ENCODE assay signal across 16 mouse cellular contexts in genomic region chr9:110736362-110736761, GRCm38 (mm10). TPM values are rescaled to one million over a fixed set of nuclear protein-coding genes. Genes with fewer than 3 reads are reported as not detected.
DNase-seq lines count a peak whose midpoint lies in the region; ATAC-seq and TF ChIP-seq lines count a peak whose summit lies in the region.
"Had no signal": no experiment of that assay in that cellular context is flagged by ENCODE, and none has a peak within 500 bp of the region (broad histone marks: within the 10 kb centered on the region; RNA-seq: fewer than 3 reads in every experiment).

No protein-coding gene starts in this region.

- TF ChIP-seq CTCF in spleen, adult 2 months (IDR thresholded peaks at IDR 0.05; ENCODE audit: extremely low read depth, insufficient read depth, insufficient read length, insufficient replicate concordance) = no peak
- no peak for TF ChIP-seq CTCF in kidney, postnatal 0 days (IDR thresholded peaks at IDR 0.05; ENCODE audit: low read depth)

- no peak overlapping the region for H3K4me2 ChIP-seq in hindbrain, embryonic 11.5 days (replicated peaks; ENCODE audit: low read depth, low read length)
- 0 out of 2 replicates have a peak overlapping the region, but pooled peaks have one; percentile 3 for H3K4me2 ChIP-seq in kidney, postnatal 0 days (ENCODE audit: low read length)
- H3K4me2 ChIP-seq: liver, embryonic 12.5 days; midbrain, embryonic 15.5 days; neural tube, embryonic 12.5 days had no signal

- no peak for ATAC-seq in hindbrain, embryonic 11.5 days (ENCODE audit: low FRiP score)
- no peak for ATAC-seq in kidney, postnatal 0 days (replicated peaks; ENCODE audit: low FRiP score, low read depth)
- ATAC-seq: forebrain, embryonic 16.5 days; liver, embryonic 12.5 days; midbrain, embryonic 15.5 days had no signal

- H3K4me1 ChIP-seq in hindbrain, embryonic 10.5 days (replicated peaks) = peaks cover 66% of the 10 kb centered on the region
- peaks cover 4% of the 10 kb centered on the region for H3K4me1 ChIP-seq in hindbrain, embryonic 11.5 days (replicated peaks; ENCODE audit: control insufficient read depth, insufficient read depth, low read length)
- H3K4me1 ChIP-seq in spleen, adult 2 months (ENCODE audit: control insufficient read depth, insufficient read depth, insufficient read length) = peaks cover 4% of the 10 kb centered on the region; the same call in 1 of the 2 replicates
- H3K4me1 ChIP-seq in kidney, postnatal 0 days (replicated peaks; ENCODE audit: insufficient read depth, low read length) = peaks cover 43% of the 10 kb centered on the region

- peak overlapping the region; percentile 73 for H3K27ac ChIP-seq in hindbrain, embryonic 10.5 days
- H3K27ac ChIP-seq in hindbrain, embryonic 11.5 days (ENCODE audit: low read depth, low read length) = no peak overlapping the region
- peak overlapping the region; percentile 54; the same call in 1 of the 2 replicates for H3K27ac ChIP-seq in spleen, adult 2 months (ENCODE audit: insufficient read depth, low read length)
- H3K27ac ChIP-seq in kidney, postnatal 0 days = peak overlapping the region; percentile 78
- H3K27ac ChIP-seq: liver, embryonic 12.5 days; midbrain, embryonic 15.5 days; neural tube, embryonic 12.5 days had no signal

- TF ChIP-seq POLR2A in spleen, adult 2 months (IDR thresholded peaks at IDR 0.05; ENCODE audit: low read depth, low read length) = no peak

- H3K4me3 ChIP-seq in hindbrain, embryonic 10.5 days = no peak overlapping the region
- H3K4me3 ChIP-seq in hindbrain, embryonic 11.5 days (ENCODE audit: low read depth, low read length) = no peak overlapping the region
- H3K4me3 ChIP-seq in spleen, adult 2 months (ENCODE audit: extremely low read depth, insufficient read depth, insufficient read length) = no peak overlapping the region
- H3K4me3 ChIP-seq in kidney, postnatal 0 days (replicated peaks; ENCODE audit: low read depth, low read length) = no peak overlapping the region
- H3K4me3 ChIP-seq: liver, embryonic 12.5 days; midbrain, embryonic 15.5 days; neural tube, embryonic 12.5 days had no signal

- H3K36me3 ChIP-seq in hindbrain, embryonic 10.5 days = no peaks in the 10 kb centered on the region
- H3K36me3 ChIP-seq in hindbrain, embryonic 11.5 days (ENCODE audit: control insufficient read depth, insufficient read depth, low read length) = no peaks in the 10 kb centered on the region
- no peaks in the 10 kb centered on the region for H3K36me3 ChIP-seq in spleen, adult 2 months (ENCODE audit: control insufficient read depth, insufficient read depth, low read length)
- no peaks in the 10 kb centered on the region for H3K36me3 ChIP-seq in kidney, postnatal 0 days (ENCODE audit: insufficient read depth, low read length)
- H3K36me3 ChIP-seq: liver, embryonic 12.5 days; midbrain, embryonic 15.5 days; neural tube, embryonic 12.5 days had no signal

- no peaks in the 10 kb centered on the region for H3K9me3 ChIP-seq in hindbrain, embryonic 10.5 days
- H3K9me3 ChIP-seq in hindbrain, embryonic 11.5 days (ENCODE audit: control insufficient read depth, low read length) = no peaks in the 10 kb centered on the region
- H3K9me3 ChIP-seq in kidney, postnatal 0 days (replicated peaks; ENCODE audit: low read length) = no peaks in the 10 kb centered on the region
- H3K9me3 ChIP-seq: liver, embryonic 12.5 days; midbrain, embryonic 15.5 days; neural tube, embryonic 12.5 days had no signal

- no peak for DNase-seq in hindbrain, embryonic 10.5 days (ENCODE audit: low spot score)
- DNase-seq in hindbrain, embryonic 11.5 days (ENCODE audit: low spot score) = no peak
- no peak for DNase-seq in spleen, adult 2 months (ENCODE audit: low read depth in 1 of 2, low spot score in 2 of 2)
- no peak for DNase-seq in spleen, postnatal 10 days (ENCODE audit: low spot score in 2 of 2)
- DNase-seq in kidney, postnatal 0 days (ENCODE audit: low spot score) = no peak
- DNase-seq in frontal cortex, postnatal 25 days (ENCODE audit: low spot score in 2 of 2) = no peak
- no peak for DNase-seq in urinary bladder, postnatal 4 days (ENCODE audit: low spot score in 2 of 2)
- DNase-seq: cerebellum, adult 9-10 months; gastrocnemius, postnatal 14 days; layer of hippocampus, postnatal 36 days; lung, postnatal 14 days; right cerebral cortex, adult 18-20 months had no signal

- H3K9ac ChIP-seq in hindbrain, embryonic 11.5 days (ENCODE audit: low read depth, low read length) = no peak overlapping the region
- no peak overlapping the region for H3K9ac ChIP-seq in kidney, postnatal 0 days (ENCODE audit: low read depth, low read length)
- H3K9ac ChIP-seq: liver, embryonic 12.5 days; midbrain, embryonic 15.5 days; neural tube, embryonic 12.5 days had no signal

- 43% methylated on average over 9 of the region's 9 CpGs for WGBS in hindbrain, embryonic 10.5 days
- 50% methylated on average over 9 of the region's 9 CpGs for WGBS in hindbrain, embryonic 11.5 days
- 84% methylated on average over 9 of the region's 9 CpGs for WGBS in spleen, adult 2 months
- WGBS in kidney, postnatal 0 days = 32% methylated on average over 9 of the region's 9 CpGs

- H3K27me3 ChIP-seq in hindbrain, embryonic 10.5 days (ENCODE audit: insufficient read depth, poor library complexity, severe bottlenecking) = peaks cover 73% of the 10 kb centered on the region
- no peaks in the 10 kb centered on the region for H3K27me3 ChIP-seq in hindbrain, embryonic 11.5 days (ENCODE audit: control insufficient read depth, insufficient read depth, low read length)
- H3K27me3 ChIP-seq in spleen, adult 2 months (ENCODE audit: control insufficient read depth, insufficient read depth, low read length) = peaks cover 2% of the 10 kb centered on the region; the same call in 1 of the 2 replicates
- H3K27me3 ChIP-seq in kidney, postnatal 0 days (ENCODE audit: insufficient read depth, low read length) = no peaks in the 10 kb centered on the region
- H3K27me3 ChIP-seq: neural tube, embryonic 12.5 days had no signal

RNA-seq across cellular contexts. Expression of gene Myl3, which starts 5.3 kb away (rescaled TPM):
- 2.0 TPM in 1 of 2 replicates, not detected in the other for polyA plus RNA-seq in hindbrain, embryonic 10.5 days (2016; fragmentation: Nextera tagmentation; extraction: Ambion mirVana)
- 0.42 and 0.73 TPM in 2 replicates for polyA plus RNA-seq in hindbrain, embryonic 11.5 days (2014; fragmentation: Nextera tagmentation; extraction: Ambion mirVana)
- 0.94 TPM in 1 of 2 replicates, not detected in the other for polyA plus RNA-seq in spleen, adult 2 months (2012; rRNA removed)
- polyA plus RNA-seq in kidney, postnatal 0 days (2015; fragmentation: Nextera tagmentation; extraction: Ambion mirVana) = 1.1 and 1.5 TPM in 2 replicates

RNA-seq across cellular contexts. Expression of gene Pth1r, which starts 10.6 kb away (rescaled TPM):
- polyA plus RNA-seq in hindbrain, embryonic 10.5 days (2016; fragmentation: Nextera tagmentation; extraction: Ambion mirVana) = 31.6 and 38.7 TPM in 2 replicates
- 21.9 and 23.9 TPM in 2 replicates for polyA plus RNA-seq in hindbrain, embryonic 11.5 days (2014; fragmentation: Nextera tagmentation; extraction: Ambion mirVana)
- 11.0 and 14.0 TPM in 2 replicates for polyA plus RNA-seq in spleen, adult 2 months (2012; rRNA removed)
- polyA plus RNA-seq in kidney, postnatal 0 days (2015; fragmentation: Nextera tagmentation; extraction: Ambion mirVana) = 179 and 192 TPM in 2 replicates
